Mouse (Mus musculus) layer of hippocampus, adult 11-12 months (tissue): ENCODE data around the gene Dnajb1.

Source experiments
- DNase-seq: peaks from one replicate; pipeline ENCODE4 v3.0.0; 2022; ENCODE audit warnings: low spot score

Dnajb1 gene

GRCm38 (mm10) chr8:83654725-83655124, 46.7 kb downstream of the Dnajb1 start:
- no peak for DNase-seq

- DNase-seq = no peak
Observed at GRCm38 (mm10) chr8:83656043-83656442, 48.0 kb downstream of the Dnajb1 start.

GRCm38 (mm10) chr8:83656484-83657246, 48.7 kb downstream of the Dnajb1 start:
- DNase-seq = no peak

- DNase-seq = no peak
Observed at GRCm38 (mm10) chr8:83660545-83660944, 52.6 kb downstream of the Dnajb1 start.

- no peak for DNase-seq
Observed at GRCm38 (mm10) chr8:83660995-83661680, 53.1 kb downstream of the Dnajb1 start.
